Mouse (Mus musculus): ENCODE results near the gene Prokr1.

GRCm38 (mm10) chr6:87581581-87581980 lies 9.0 kb downstream of the Prokr1 start:
- TF ChIP-seq POLR2A (IDR thresholded peaks at IDR 0.05; ENCODE audit: control insufficient read depth, low read depth, low read length) (no peak), CTCF (IDR thresholded peaks at IDR 0.05; ENCODE audit: control insufficient read depth, insufficient read depth, insufficient replicate concordance, low read depth, low read length) (no peak)
